Mouse (Mus musculus) T-helper 17 cell (primary cell): ENCODE results near the gene Cd302.

Experiments used
- in situ Hi-C, 2 experiments: fragments of 300-600 bp; cut with MboI, MseI; formaldehyde crosslinking; loops; 1 replicate in 1 of 2; 2 replicates in 1 of 2; pipeline ENCODE4 v1.15.1; 2025; ENCODE audit warnings: high pct_unique_total_duplicates in 2 of 2

Gene Cd302

DNA sequence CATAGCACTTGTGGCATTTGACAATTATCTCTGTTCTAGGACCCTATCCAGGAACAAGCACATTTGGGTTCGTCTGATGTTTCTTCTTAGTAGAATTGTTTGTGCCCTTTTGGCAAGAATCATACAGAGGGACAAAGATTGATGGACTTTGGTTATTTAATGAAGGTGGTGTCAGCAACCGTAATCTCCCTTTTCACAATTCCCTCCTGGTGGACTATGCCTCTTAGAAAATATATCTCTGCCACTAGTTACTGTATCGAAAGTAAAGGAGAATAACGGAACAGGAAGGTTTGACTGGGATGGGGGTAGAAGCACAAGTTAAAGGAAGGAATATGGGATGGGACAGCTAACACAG lies at the start of gene Cd302:
TSS of gene Cd302 (minus strand) at position 22 of the 355 bp plus-strand sequence.
- in situ Hi-C loops = no loop called here

DNA sequence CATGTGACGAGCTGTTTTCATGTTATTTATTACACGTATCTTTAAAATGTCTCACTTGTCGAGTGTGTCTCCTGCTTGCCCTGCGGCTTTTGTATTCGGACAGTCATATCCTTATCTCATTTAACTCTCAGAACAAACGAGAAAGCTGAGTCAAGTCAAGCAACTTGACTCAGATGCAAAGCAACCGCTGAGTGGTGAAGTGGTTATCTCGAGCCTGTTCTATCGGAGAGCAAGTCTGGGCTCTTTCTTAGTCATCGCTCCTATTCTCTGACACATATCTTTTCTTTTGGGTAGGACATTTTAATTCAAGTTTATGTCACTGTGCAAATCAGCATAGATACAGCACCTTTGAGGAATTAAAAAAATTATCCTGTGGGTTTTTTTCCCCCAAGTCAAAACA lies 44.4 kb upstream of the Cd302 start:
- in situ Hi-C loops = no loop called here

DNA sequence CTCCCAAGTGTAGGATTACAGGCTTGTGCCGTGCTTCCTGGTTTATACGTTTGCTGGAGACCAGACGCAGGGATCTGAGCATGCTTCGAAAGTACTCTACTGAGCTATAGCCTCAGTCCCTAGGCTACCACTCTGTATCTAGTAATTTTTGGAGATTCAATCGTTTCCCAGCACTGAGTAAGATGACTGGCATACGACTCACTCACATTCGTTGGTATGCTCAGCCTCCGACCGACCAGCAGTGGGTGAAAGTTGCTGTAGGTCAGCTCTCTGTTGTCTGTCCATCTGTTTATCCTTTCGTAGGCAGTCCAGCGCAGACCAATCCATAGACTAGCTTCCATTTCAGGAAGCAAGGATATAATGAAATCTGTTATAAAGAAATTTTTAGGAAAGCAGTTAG lies 43.3 kb upstream of the Cd302 start:
- in situ Hi-C loops = no loop called here

DNA sequence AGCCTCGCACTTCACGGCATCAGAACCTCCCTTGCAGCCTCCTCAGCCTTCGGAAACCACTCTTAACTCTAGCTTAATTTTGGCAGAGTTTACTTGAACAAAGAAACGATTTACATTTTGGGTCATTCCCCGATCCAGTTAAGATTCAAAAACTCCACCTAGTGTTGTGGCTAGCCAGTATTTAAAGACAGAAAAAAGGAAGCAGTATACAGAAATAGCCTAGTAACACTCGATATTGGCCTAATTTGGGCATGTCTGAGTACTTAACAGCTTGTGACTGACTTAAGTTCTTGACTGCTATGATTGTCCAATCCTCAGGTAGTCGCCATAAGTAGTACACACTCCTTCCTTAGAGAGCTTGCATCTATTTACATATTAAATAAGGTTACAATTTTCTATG lies 42.7 kb upstream of the Cd302 start:
- in situ Hi-C loops = no loop called here

DNA sequence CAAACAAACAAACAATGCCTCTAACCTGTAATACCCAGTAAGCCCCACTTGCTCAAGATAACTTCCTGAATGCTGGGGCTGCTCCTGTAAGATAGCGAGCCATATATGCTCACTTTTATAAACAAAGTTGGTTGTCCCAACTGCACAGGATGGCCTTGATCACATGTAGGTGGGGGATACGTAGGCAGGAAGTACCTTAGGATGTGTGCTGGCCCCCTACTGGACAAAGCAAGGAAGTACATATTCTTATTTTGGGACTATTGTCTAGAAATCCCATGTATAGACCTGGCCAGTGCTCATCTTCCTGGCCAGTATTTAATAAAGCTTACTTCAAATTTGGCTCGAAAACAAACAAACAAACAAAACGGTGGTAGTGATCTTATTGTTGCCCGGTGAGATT lies 39.1 kb upstream of the Cd302 start:
- in situ Hi-C loops = loop anchor here in 1 of 2 experiments (5.0 kb wide), 1 partner anchor 79 kb away; no protein-coding TSS in a partner anchor

DNA sequence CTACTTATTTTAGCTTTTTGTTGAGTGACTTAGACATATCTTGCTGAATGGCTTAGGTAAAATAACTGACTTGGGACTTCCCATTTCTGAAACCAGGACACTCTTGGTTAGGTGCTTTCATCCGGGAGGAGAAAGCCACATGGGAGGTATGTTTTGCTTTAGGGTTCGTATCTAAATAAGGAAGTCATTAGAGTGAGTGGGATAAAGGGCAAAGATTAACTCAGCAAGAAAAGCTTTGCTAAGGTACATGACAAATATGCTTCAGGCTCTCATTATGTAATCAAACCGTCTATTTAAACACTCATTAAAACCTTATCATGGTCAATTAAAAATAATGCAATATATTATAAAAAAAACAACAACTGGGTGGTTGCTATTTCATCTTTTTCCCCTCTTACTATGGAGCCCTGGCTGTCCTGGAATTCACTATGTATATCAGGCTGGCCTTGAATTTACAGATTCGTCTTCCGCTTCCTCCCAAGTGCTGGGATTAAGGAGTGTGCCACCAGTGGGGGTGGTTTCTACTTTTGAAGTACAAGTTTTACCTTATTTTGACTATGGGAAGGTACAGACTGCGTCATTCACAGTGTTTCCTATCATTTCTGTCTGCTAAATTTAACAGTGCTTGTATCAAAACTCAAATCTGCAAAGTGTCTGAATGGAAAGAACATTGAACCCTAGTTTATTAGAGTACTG lies 37.9 kb upstream of the Cd302 start:
- in situ Hi-C loops = loop anchor here in 1 of 2 experiments (5.0 kb wide), 1 partner anchor 80 kb away; no protein-coding TSS in a partner anchor

DNA sequence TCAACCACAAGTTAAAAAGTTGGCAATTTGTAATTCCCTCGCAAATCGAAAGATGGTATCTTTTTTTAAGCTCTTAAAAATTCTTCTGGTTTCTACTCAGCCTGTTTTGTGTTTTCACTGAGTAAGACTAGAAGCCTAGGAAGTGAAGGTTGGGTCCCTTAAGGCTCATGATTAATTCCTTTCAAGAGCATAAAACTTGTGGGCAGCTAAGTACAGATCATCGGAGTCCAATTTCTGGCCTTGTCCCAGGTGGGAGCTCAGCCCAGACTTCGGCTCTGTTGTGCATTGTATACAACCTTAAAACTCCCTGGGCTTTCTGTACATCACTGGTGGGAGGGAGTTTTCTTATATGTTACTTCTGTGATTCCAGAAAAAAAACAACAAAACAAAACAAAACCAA lies 19.5 kb upstream of the Cd302 start:
- in situ Hi-C loops = no loop called here

DNA sequence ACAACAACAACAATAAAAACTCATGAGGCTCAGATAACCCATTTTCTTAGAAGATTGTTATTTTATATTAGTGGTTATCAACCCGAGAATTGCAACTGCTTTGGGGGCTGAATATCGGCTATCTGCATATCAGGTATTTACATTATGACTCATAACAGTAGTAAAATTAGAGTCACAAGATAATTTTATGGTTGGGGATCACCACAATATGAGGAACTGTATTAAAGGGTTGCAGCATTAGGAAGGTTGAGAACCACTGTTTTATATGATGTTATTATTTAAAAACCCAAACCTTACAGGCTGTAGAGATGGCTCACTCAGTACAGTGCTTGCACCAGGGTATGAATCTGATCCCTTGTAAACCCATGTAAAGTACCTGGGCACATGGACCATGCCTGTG lies 15.0 kb upstream of the Cd302 start:
- in situ Hi-C loops = no loop called here

DNA sequence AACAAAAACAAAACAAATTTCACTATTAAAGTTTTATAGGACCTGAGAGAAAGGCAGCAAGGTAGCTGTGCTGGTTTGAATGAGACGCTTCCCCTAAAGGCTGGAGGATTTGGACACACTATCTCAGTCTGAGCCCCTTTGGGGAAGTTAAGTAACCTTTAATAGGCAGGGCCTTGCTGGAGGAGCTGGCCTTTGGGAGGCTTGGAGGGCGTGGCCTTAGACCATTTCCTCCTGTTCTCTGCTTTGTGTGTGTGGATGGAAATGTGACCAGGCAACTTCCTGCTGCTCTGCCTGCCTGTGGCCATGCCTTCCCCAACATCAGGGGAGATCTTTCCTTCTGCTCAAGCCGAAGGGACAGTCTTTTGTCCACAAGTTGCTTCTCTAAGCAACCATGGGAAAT lies 14.0 kb upstream of the Cd302 start:
- in situ Hi-C loops = no loop called here

DNA sequence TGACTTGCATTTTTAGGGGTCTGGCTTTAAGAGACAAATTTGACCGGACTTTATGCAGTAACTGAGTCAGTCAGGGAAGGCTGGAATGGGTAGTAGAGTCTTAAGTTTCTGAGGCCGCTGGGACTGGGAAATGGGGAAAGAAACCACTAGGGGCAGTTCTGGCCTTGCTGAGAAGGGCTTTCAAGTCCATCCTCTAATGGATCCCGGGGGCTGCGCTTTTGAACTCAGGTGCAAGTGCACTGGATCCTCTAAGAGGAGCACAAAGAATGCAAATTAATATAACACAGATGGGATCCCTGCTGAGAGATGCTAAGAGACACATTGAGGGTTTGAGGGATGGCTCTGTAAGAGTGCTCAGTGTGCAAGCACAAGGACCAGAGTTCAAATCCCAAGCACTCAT lies 7.1 kb upstream of the Cd302 start:
- in situ Hi-C loops = no loop called here

DNA sequence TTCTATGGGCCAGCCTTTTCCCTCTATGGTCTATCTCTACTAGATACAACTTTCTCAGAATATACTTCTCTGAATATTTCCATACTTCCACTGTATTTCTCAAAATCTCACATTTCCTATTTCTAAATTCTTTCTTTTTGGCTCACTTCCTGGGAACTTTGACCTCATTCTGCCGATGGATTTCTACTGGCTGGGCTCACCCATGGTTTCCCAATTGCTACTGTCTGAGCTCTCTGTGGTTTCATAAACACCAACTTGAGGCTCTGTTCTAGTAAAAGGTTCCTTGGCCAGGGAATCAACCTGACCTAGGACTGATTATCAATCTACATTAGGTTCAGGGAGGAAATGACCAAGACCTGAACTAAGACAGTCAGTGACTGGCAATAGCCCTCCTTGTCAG lies 5.2 kb upstream of the Cd302 start:
- in situ Hi-C loops = no loop called here

DNA sequence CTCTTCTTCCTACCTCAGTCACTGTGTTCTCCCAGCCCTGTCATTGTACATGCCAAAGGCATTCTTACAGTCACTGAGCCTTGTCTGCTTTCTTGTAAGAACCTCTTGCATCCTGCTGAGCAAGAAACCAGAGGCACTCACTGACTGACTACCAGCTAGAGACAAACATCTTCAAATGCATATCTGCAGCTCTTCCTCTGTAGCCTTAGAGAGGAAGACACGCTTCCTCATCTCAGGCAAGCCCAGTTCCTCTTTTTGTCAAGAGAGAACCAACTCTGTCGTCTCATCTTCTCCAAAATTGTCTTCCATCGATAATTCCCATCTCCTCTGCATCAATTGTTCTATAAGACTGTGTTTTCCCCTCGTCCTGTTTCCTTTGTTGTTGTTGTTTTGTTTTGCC lies 4.3 kb upstream of the Cd302 start:
- in situ Hi-C loops = no loop called here

DNA sequence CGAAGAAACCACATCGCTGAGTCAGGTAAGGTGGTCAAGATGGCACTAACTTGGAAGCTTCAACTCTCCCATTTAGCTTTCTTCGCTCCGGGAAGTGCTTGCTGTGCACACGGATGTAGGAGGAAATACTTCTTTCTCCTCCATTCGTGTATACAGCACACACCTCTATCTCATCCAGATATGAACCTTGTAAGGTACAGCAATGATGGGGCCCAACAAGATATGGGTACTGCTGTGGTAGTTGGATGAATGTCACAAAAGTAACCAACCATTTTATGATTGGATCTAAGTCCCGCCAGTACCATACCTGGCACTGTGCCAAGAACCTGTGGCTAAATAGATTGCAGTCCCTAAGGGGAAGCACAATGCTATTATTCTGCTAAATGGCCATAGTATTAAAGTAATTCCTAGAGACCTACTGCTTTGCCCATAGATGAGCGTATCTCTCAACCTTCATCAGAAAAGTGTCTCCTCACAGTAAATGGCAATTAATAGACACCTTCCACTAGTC lies 874 bp upstream of the Cd302 start:
- in situ Hi-C loops = no loop called here

DNA sequence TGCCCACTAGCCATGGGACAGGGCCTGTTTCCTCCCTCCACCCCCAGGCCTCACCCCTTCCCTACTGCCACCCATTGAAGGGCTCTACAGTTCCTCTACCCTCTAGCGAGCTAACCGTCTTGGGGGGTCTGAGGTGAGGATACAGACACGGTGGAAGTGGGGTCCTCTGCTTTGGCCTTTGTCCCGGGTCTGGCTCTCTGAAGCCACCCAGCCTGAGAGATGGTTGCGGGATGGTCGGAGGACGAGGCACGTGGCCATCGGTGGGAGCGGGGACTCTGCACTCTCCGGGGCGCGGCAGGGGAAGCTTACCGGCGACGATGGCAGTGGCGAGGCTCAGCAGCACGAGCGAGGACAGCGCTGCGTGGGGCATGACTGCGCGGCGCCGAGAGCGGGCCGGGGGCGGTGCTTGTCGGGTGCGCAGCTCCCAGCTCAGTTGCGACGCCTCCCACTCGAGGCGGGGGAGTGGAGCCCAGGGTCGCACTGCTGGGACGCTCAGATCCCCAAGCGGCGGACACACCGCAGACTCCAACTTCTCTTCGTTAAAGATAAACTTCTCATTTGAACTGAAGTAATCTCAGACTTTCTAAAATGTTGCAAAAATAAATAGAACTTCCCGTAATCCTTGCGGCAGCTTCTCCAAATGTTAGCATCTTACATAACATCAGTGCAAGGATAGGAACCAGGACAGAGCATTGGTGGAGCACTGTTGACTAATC lies 379 bp downstream of the Cd302 start:
- in situ Hi-C loops = no loop called here

DNA sequence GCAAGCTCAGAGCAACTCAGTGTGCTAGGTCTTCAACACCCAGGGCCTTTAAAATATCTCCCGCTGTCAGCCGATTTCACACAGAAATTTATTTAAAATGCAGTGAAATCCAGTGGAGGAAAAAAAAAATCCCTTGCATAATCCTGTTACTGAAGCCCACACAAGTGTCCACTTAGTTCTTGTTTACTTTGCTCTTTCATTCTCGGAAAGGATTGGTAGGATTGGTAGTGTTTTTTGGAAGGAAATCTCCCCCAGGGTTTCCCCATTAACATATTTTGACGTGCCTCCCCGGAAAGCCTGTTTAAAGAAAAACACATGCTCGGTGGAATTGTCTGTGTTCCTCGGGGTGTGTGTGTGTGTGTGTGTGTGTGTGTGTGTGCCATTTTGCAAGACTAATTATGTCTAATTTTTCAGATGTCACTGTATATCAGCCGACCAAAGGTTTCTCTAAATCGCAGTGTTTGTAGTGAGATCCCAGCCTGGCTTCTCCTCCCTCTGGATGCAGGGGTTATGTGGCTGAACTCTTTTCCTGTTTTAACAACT lies 1.0 kb downstream of the Cd302 start:
- in situ Hi-C loops = no loop called here

DNA sequence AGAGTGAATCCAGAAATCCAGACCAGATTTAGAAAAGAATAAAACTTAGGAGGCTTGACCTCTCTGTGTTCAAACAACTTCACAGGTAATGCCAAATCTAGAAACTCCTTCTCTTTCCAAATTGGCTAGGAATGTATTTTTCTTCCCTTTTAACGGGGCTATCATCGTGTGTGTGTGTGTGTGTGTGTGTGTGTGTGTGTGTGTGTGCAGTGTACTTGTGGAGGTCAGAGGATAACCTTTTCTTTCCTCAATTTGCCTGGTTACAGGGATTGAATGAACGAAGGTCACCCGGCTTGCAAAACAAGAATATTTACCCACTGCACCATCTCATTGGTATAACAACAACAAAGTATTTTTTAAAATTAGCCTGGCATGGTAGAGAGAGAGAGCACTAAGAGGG lies 1.7 kb downstream of the Cd302 start:
- in situ Hi-C loops = no loop called here

DNA sequence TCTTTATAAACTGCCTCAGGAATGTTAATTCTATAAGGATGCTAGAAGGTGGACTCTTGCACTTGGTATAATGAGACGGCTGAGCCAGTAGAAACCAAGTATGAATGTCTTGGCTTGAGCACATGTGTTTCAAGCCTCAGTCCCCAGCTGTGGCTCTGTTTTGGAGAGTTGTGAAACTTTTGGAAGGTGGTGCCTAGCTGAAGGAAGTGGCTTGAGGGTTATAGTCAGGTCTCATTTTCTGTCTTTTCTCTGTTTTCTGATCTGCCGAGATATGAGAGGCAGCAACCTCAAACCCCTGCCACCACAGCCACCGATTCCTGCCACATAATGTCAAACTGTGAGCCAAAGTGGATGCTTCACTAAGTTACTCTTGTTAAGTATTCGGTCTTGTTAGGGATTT lies 5.7 kb downstream of the Cd302 start:
- in situ Hi-C loops = no loop called here

DNA sequence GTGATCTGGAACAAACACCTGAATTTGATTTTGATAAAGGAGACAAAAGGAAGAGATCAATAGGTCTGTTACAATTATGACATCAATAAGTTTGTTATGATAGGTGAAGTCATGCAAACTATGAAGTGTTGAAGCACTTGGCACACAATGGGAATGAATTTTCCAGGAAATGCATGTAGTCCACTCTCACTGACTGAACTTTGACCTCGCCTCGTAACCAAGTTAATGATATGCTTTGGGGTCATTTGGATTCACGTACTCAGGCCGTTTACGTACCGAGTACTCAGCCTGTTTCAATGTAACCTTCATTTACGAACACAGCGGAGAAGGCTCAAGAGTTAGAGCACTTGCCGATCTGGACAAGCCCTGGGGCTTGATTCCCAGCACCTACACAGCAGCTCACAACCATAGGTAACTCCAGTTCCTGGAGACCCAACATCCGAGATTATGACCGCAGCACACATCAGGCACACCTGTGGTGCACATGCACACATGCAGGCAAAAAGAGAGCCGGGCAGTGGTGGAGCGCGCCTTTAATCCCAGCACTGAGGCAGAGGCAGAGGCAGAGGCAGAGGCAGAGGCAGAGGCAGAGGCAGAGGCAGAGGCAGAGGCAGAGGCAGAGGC lies 14.3 kb downstream of the Cd302 start:
- in situ Hi-C loops = no loop called here

DNA sequence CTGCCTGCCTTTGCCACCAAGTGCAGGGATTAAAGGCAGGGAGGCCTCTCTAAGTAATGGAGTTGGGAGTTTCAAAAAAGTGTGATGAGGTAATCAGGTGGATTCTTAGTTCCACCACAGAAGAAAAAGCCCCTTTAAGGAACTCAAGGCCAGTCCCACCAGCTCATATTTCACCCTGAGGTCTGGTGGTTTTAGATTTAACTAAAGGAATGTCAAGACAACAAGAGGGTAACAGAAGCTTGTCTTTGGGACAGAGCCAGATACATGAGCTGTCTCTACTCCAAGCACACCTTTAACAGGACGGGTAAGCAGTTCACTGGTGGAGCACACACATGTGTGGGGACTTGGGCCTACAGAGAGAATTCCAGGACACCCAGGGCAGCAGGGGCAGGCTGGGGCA lies 16.7 kb downstream of the Cd302 start:
- in situ Hi-C loops = no loop called here

DNA sequence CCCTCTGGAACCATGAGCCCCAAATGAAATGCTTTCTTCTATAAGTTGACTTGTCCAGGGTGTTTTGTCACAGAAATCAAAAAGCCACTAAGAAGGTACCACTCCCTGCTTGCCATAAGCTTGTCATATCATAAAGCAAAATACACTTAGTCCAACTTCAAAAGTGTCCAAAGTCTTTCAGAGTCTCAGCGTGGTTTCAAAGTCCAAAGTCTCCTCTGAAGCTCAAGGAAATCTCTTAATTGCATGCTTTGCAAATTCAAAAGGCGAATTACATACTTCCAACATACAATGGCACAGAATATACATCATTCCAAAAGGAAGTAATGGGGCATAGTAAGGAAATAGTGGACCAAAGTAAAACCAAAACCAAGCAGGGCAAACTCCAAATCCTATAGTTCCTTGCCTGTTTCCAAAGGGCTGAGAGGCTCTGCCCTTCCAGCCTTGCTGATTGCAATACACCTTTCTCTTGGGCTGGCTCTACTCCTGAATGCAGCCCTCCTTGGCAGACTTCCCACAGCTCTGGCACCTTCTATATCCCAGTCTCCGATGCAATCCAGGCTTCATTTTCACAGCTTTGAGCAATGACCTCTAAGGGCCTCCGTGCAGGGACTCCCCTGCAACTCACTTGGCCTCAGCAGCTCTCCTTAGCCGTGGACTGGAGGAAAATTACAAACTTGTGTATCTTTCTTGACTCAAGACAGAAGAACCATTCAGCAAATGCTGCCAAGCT lies 23.5 kb downstream of the Cd302 start:
- in situ Hi-C loops = no loop called here

DNA sequence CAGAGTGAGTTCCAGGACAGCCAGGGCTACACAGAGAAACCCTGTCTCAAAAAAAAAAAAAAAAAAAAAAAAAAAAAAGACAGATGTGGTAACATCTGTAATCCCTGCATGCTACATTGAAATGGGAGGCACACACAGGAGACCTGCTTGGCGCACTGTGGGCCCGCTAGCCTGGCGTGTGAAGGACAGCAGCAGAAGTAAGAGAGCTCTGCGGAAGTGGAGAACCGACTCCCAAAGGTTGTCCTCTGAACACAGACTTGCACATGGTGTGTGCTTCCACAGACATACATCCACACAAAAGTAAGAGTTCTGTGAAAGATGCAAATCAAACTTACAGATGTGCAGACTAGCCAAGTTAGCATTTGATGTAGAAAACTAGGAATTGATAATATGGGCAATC lies 25.1 kb downstream of the Cd302 start:
- in situ Hi-C loops = loop anchor here in 1 of 2 experiments (10.0 kb wide), 1 partner anchor 166 kb away; no protein-coding TSS in a partner anchor

DNA sequence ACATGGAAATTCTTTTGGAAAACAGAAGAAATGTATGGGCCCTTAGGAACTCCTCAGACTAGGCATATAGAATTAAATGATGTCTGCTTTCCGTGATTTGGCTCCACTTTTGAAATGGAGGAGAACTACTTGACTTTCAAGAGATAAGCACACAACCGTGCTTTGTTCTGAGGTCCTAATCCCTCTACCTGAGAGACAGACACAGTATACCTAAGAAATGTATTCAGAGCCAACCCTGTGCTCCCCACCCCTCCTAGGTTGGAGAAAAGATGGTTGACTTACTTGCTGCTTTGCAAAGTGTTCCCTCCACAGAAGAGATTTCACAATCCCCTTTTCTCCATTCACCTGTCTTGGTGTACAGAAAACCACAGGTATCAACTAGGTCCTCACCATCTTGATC lies 27.5 kb downstream of the Cd302 start:
- in situ Hi-C loops = loop anchor here in 1 of 2 experiments (10.0 kb wide), 1 partner anchor 168 kb away; no protein-coding TSS in a partner anchor
